Mouse (Mus musculus) heart, postnatal 25 days (tissue): ENCODE measurements at regions not wholly inside any gene's neighbourhood (a gene's known extent, or its start where the extent isn't known, plus 50 kb on each side); places are given as distances from the start of the nearest gene placed in this dataset.

Experiments used
- DNase-seq: peaks from one replicate; pipeline ENCODE4 v3.0.0; 2022; ENCODE audit warnings: low spot score
- intact Hi-C: fragments of 180-260 bp; cut with DNase I; formaldehyde crosslinking; loops from one replicate; pipeline ENCODE4 v1.15.1; 2025

DNA sequence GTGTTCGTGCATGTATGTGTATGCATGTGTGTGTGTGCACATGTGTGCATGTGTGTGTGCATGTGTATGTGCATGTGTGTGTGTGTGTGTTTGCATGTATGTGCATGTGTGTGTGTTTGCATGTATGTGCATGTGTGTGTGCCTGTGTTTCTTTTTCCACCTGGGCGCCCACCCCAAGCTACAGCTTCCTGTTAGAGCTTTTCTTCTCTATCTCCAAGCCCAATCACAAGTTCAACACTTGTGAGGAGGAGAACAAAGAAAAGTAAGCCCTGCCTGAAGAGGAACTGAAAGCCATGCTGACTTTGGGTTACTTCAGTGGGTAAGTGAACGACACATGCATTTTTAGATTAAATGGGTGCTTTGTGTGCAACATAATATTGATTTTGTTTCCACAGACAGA lies 177.4 kb downstream of the Cd83 start:
- DNase-seq: no peak
- intact Hi-C loops: no loop called here

DNA sequence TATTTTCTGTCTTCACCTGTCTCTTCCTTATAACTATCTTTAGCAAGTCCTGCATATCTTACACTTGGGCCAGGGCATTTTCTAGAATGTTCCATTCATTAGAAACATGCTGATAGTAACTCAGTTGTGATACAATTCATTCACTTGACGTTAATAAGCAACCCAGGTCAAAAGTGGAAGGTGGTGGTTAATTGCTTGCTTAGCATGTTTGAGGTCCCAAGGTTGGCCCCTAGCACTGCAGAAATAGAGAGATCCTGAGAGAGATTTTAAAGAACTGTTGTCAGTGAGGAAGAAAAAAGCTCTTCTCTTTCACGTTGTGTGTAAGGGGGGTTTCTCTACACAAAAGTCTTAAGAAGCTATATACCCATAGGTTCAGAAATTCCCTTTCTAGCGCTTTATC lies 178.7 kb downstream of the Cd83 start:
- DNase-seq: no peak
- intact Hi-C loops: no loop called here

DNA sequence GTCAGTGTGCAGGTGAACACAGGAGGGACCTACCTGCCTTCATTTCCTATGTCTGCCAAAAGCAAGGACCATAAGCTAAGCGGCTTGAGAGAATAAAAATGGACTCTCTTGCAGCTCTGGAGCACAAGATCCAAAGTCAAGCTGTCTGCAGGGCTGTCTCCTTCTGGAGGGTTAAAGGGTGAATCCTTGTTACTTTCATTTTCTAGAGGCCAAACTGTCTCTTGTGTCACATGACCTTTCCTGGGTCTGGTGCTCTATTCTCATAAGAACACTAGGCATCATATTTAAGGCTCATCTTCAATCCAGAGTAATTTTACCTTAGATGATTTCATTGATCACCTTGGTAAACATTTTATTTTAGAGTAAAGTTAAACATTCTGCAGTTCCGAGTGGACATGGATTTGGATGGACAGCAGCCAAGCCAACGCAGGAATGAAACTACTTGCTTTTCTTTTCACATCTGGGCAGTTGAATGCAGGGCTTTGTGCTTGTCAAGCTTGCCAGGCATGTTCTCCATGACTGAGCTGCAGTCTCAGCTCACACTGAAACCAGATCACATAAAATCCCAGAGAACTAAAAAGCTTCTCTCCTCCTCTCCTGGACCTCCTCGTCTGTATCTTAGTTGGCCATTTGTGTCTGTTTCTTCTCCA lies 180.8 kb downstream of the Cd83 start:
- intact Hi-C loops: no loop called here
- no peak for DNase-seq

DNA sequence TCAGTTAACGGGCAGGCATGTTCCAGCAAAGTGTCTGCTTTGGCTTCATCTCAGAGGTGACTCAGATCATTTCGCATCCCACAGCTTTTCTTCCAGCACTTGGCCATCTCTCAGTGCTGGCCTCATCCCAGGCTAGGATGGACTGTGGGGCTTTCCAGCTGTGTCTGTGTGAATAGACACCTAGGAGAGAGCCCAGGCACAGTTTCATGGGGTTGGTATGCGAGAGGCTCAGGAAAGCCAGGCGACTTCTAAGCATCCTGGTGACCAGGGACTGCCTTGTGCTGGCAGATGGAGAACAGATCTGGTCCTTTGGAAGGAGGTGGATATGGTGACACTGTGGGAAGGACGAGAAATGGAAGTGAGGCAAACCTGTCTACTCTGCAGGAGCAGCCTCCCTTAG lies 182.9 kb downstream of the Cd83 start:
- peak; percentile 16 for DNase-seq
- intact Hi-C loops: no loop called here

DNA sequence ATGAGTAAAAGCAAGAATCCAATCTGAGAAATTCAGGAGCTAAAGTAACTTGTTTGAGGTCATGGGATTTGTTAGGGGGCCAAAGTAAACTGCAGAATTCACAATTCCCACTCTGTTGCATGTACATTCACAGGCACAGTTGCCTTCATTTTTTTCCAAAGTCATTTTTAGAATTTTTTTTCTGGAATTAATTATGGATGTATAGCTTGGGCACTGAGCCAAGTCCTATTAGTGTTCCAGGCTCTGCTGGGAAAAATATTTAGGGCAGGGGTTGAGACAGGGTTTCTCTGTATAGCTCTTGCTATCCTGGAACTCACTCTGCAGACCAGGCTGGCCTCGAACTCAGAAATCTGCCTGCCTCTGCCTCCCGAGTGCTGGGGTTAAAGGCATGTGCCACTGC lies 188.3 kb downstream of the Cd83 start:
- intact Hi-C loops: no loop called here
- DNase-seq: no peak

DNA sequence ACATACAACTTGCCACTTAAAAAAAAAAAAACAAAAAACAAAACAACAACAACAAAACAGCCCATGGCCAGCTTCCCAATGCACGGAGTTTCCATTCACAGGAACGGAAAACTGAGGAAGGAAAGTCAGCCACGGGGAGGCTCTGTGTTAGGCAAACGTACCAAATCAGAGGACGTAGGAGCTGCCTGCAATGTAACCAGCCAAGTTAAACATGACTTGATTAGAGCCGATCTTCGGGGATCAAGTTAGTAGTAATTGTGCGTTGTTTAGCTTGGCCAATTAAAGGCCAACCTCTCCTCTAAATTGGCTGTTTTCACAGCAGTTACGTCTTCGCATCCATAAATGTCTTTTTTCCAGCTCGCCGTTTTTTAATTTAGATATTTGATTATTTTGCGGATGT lies 190.7 kb downstream of the Cd83 start:
- no peak for DNase-seq
- intact Hi-C loops: no loop called here

DNA sequence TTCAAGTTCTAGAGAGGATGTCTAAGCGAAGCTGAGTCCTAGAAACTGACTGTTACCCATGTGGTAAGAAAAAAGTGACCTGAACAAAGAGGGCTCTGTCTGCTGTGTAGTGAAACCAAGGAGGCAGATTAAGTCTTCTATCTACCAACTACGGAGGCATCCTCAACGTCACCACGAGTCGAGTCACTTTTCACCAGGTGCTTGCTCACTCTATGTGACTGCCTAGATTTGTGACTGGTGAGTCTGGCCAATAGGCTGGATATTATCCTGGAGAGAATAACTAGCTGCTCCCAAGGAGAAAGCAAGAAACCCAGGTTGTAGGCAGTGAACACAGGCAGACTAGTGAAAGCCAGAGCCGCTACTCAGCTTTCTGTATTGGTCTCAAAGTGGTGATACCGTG lies 191.2 kb downstream of the Cd83 start:
- no peak for DNase-seq

DNA sequence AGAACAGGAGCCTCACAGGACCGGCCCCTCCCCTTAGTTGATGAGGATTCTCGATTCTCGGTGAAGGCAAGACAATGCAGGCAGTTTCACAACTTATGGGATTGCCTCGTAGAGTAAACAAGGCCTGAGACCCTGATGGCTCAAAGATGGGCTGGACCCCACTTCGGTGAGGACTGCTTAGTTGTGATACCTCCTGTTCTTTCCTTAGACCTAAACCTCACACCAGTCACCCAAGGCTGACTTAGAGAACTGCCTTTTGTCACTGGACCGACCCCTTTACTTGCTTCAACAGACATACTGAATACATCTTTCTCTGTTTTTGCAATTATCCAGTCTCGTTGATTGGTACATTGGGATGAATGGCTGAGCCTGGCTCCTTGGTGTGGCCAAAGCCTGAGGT lies 192.1 kb downstream of the Cd83 start:
- intact Hi-C loops: no loop called here

More for the DNA sequence above, 191.2 kb downstream of the Cd83 start:
- intact Hi-C loops: no loop called here

DNA sequence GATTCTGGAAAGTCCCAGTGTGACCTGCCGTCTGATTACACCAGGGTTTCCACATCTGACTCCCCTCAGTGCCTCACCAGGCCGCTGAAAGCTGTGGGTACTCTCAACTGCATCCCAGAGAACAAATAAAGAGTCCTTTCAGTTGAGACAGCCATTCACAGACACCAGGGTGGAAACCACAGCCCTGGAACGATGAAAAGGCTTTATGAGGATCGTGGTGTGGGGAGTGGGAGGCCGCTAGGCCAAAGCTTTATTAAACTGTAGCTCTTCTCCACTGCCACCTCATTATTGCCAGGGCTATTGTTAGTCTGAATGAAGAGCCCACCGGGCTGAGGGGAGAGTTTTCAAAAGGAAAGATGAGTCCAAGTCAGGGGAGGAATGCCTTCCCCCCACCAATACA lies 202.8 kb downstream of the Cd83 start:
- no peak for DNase-seq
- intact Hi-C loops: no loop called here

More for the DNA sequence above, 192.1 kb downstream of the Cd83 start:
- no peak for DNase-seq

DNA sequence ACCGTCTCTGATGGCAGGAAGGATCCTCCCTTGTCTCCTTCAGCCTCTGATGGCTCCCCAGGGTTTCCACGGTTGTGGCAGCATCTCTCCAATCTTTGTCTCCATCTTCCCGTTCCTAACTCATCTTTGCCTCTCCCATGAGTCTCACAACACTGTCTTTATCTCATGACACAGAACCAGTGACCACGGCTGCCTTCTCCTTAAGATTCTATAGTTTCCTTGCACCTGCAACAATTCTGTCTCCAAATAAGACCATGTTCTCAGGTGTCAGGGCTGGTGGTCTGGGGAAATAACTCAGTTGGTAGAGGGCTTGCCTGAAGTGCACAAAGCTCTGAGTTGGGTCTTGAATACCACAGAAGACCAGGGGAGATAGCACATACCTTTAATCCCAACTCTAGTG lies 203.8 kb downstream of the Cd83 start:
- intact Hi-C loops: no loop called here
- no peak for DNase-seq

DNA sequence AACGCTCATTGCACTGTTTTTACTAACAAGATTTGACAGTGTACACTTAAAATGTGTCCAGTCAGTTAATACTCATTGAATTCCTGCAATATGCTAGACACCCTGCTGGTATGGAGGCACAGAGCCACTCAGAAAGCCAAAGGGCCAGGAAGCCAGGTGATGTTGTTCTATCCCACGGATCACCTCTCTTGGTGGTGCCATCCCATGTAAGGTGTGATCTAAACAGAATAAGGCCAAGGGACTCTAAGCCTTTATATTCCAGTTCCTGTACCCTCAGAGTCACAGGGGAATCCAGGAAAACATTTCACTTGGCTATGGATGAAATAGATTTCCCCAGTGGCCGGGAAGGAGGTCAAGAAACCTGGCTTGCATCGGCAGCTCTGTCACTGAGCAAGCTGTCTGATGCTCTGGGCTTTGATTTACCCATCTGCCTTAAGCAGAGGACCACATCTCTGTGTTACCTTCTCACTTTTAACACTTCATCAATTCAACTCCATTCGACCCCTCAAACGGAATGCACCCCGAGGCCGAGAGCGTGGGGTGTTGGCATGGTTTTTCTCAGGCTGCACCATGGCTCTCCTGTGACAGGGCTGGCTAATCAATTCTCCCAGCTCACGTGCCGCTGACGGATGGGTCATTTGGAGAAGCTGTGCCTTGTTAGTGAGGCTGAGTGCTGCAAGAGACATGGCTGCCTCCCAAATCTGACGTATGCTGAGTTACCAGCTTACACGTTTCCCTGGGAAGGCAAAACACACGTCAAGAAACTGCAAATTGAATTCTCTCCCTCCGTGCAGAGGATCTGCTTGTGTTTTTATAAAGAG lies 205.9 kb downstream of the Cd83 start:
- intact Hi-C loops: loop anchor here (5.0 kb wide), 2 partner anchors 123 to 237 kb away; no protein-coding TSS in a partner anchor
- DNase-seq: peak; percentile 13

DNA sequence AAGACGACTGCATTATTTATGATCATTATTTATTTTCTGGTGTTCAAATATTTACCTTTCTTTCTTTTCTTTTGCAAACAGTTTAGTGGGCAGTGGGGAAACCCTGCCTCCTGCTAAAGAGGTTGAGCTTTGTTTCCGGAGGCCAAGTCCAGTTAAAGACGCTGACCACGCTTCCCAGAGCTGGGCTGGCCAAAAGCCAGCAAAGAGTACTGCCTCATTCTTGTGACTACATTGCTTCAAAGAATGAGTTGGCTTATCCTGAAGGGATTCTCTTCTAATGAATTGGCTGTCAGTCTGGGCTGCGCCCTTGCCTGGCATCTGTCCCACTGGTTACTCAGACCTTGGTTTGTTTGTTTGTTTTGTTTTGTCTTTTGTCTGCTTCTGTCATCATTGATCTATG lies 207.2 kb downstream of the Cd83 start:
- intact Hi-C loops: loop anchor here (2.0 to 5.0 kb wide), 3 partner anchors 71 to 236 kb away; no protein-coding TSS in a partner anchor
- peak; percentile 58 for DNase-seq

DNA sequence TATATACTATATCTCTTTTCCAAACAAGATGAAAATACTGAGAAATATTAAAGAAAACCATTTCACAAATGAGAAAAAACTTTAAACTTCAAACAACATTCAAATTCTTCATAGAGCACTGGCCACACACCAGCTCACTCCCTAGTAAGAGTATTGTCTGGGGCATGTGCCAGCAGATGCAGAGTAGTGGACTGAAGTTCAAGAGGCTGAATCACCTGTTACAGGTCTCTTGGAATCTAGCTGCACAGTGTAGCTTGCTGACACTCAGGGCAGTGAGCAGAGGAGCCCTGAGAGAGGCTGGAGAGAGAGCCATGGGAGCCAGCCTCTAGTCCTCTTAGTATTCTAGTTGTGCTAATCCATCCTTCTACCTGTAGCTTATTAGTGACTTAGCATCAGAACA lies 208.4 kb downstream of the Cd83 start:
- DNase-seq: no peak
- intact Hi-C loops: loop anchor here (2.0 to 5.0 kb wide), 3 partner anchors 70 to 234 kb away; no protein-coding TSS in a partner anchor

DNA sequence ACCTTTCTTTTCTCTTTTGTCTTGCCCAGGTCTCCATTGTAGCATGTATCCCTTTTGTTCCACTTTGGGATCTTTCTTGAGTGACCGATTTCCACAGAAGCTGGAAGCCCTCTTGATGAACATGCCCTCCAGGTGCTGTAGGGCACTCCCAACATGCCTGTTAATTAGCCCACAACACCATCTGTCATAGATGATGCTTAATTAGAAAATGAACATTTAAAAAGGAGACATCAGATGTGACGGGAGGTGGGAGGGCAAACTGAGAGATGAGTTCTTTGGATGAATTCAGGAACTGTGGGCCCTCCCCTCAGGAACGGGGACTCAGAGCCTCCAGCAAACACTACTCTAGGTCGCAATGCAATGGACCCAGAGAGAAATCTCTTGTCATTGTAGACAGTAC lies 209.8 kb downstream of the Cd83 start:
- no peak for DNase-seq
- intact Hi-C loops: loop anchor here (5.0 kb wide), 2 partner anchors 127 to 233 kb away; no protein-coding TSS in a partner anchor

DNA sequence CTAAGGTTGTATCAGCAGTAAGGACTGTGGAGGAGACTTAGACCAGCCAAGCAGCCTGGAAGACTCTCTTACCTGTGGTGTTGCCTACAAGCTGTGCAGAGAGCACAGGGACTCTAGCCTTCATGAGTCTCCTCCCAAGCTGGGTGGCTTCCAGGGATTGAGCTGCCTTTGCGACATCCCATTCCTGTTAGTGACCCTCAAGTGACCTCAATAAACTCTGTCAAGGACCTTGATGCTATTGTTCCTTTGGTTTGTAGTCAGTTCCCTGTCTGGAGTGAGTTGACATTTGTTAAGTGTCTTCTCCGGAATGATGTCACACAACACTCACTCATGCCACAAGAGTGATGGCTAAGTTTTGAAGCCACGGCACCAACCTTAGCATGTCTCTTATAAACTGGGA lies 211.0 kb downstream of the Cd83 start:
- intact Hi-C loops: no loop called here
- peak; percentile 4 for DNase-seq

DNA sequence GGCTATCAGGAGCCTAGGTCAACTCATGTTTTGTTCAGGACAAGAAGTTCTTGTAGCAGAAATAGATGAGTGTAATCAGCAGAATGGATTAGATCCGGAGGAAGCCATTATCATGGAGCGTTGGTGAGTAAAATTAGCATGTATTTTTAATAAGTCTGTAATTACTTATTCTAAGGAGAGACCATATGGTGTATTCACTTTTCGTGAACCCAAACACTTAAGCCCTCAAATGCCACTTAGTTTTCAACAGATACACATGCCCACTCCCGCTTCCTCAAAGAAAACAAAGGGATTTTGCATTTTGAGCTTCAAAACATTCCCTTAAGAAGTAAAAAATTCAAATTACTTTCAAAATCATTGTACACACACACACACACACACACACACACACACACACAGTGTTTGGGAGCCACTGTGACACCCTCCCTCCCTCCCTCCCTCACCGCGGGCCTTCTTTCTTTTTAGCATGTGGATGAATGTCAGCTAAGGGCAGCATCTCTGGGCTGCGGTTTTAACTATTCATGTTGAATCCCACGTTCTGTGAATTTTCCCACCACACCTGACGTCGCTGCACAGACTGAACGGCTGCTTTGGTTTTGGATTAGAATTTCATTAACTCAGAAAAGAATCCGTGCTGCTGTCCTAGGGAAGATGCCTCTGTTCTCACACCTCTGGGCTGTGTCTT lies 217.4 kb downstream of the Cd83 start:
- no peak for DNase-seq
- intact Hi-C loops: no loop called here

DNA sequence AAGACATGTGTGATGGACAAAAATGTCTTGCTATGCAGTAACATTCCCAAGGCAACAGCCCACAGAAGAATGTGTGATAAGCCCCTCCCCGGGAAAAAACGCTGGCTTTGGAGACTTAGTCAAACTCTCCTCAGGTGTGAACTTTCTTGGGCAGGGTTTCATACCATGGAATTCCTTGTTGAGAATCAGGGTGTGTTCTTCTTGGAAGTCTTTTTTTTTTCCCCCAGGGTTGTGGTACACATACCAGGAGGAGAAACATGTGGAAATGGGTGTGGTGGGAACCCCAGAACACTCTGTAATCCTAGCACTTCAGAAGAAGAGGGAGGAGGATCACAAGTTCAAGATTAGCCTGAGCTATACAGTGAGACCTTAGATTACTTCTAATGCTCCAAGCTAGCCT lies 228.3 kb downstream of the Cd83 start:
- no peak for DNase-seq
- intact Hi-C loops: loop anchor here (10.0 kb wide), 1 partner anchor 532 kb away; no protein-coding TSS in a partner anchor

DNA sequence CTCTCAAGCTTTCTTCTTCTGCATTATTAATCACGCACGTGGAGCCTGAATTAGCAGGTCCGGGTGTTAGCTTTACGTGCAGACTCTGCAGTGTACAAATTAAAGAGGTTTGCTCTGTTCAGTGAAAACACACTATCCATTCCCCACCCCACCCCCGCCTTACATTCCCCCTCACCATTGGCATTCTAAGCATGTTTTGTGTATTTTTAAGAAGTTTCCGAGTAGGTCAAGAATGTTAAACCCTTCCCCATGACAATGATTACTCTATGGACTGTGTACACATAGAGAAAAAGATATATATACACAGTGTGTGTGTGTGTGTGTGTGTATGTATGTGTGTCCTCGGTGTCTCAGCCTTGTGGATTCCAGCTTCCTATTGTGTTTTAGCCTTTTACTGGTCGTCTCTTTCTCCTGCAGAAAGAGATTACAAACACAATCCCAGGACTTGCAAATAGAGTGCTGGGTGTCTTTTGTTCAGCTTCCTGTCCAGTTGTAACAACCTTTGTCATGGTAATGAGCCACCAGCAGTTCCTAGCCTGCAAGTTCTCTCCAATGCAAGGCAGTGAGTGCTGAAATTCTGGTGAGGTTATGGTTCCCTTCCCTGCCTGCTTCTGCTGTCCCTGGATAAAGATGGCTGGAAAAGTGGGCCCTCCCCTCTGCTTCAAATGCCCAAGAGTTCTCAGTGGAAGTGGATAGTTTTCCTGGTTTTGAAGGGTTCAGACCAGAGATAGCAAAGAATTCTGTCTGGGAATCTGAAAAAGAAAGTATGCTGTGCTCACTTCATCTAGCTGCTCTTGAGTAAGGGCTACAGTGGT lies 234.1 kb downstream of the Cd83 start:
- intact Hi-C loops: loop anchor here (10.0 kb wide), 1 partner anchor 526 kb away; no protein-coding TSS in a partner anchor
- DNase-seq: no peak

DNA sequence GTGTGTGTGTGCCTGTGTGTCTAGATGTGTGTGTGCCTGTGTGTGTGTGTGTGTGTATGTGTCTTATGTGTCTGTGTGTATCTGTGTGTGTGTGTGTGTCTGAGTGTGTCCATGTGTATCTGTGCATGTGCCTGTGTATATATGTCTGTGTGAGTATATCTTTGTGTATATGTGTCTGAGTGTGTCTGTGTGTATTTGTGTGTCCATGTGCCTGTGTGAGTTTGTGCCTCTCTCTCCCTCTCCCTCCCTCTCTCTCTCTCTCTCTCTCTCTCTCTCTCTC lies 234.7 kb downstream of the Cd83 start:
- intact Hi-C loops: loop anchor here (10.0 kb wide), 1 partner anchor 526 kb away; no protein-coding TSS in a partner anchor
- no peak for DNase-seq

DNA sequence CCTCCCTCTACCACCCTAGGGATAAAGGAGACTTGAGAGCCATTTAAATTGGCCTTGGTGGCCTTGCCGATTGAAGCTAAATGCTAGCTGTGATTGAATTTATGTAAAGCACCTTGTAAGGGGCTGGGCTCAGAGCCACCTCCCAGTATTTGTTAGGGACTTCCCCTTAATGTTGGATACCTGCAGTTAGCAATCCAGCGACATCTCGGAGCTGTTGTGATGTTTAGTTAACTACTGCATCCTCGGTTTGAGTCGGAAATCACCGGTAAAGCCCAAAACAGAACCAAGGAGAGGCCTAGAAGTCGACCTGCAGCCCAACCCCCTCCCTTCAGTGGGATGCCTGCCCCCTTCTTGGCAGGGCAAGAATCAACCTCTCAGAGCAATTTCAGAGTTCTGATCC lies 236.3 kb downstream of the Cd83 start:
- no peak for DNase-seq
- intact Hi-C loops: no loop called here
